Mouse (Mus musculus): ENCODE data around the gene Smg1. TPM values are rescaled to one million over a fixed set of nuclear protein-coding genes. Genes with fewer than 3 reads are reported as not detected.

Smg1 gene
- polyA plus RNA-seq, 1 experiment from 2014 or later: 17.7 TPM

GRCm38 (mm10) chr7:118274169-118274568, 30.7 kb upstream of the Smg1 start:
- H3K27ac ChIP-seq (ENCODE audit: low read depth, low read length): no peak overlapping the region
- DNase-seq (ENCODE audit: low spot score): no peak
- WGBS: 80% methylated on average over 7 of the region's 7 CpGs

GRCm38 (mm10) chr7:118266099-118266498, 22.6 kb upstream of the Smg1 start:
- Histone ChIP-seq H3K9ac (ENCODE audit: low read length) (no peak overlapping the region), H3K36me3 (ENCODE audit: control insufficient read depth, insufficient read depth, low read length) (no peaks in the 10 kb centered on the region), H3K27me3 (ENCODE audit: control insufficient read depth, insufficient read depth, low read length) (no peaks in the 10 kb centered on the region), H3K9me3 (ENCODE audit: control insufficient read depth, low read length) (no peaks in the 10 kb centered on the region), H3K27ac (ENCODE audit: low read depth, low read length) (no peak overlapping the region), H3K4me3 (ENCODE audit: low read depth, low read length) (no peak overlapping the region), H3K4me2 (ENCODE audit: low read depth) (no peak overlapping the region), H3K4me1 (ENCODE audit: control insufficient read depth, insufficient read depth, low read length) (no peaks in the 10 kb centered on the region)
- ATAC-seq (ENCODE audit: insufficient read depth, low FRiP score, low TSS enrichment): no peak
- no peak for DNase-seq (ENCODE audit: low spot score)
- 94% methylated on average over 6 of the region's 6 CpGs for WGBS

More at GRCm38 (mm10) chr7:118274169-118274568, 30.7 kb upstream of the Smg1 start:
- no peaks in the 10 kb centered on the region for H3K9me3 ChIP-seq (ENCODE audit: control insufficient read depth, low read length)
- no peaks in the 10 kb centered on the region for H3K27me3 ChIP-seq (ENCODE audit: control insufficient read depth, insufficient read depth, low read length)
- H3K36me3 ChIP-seq (ENCODE audit: control insufficient read depth, insufficient read depth, low read length): no peaks in the 10 kb centered on the region
- ATAC-seq (ENCODE audit: insufficient read depth, low FRiP score, low TSS enrichment): no peak
- no peak overlapping the region for H3K4me3 ChIP-seq (ENCODE audit: low read depth, low read length)
- H3K9ac ChIP-seq (ENCODE audit: low read length): no peak overlapping the region
- H3K4me1 ChIP-seq (ENCODE audit: control insufficient read depth, insufficient read depth, low read length): no peaks in the 10 kb centered on the region
- no peak overlapping the region for H3K4me2 ChIP-seq (ENCODE audit: low read depth)

- no peak for ATAC-seq (ENCODE audit: insufficient read depth, low FRiP score, low TSS enrichment)
These were observed 20.1 kb upstream of the Smg1 start for GRCm38 (mm10) chr7:118263606-118264005.

GRCm38 (mm10) chr7:118262409-118262808, 18.9 kb upstream of the Smg1 start:
- Histone ChIP-seq H3K4me1 (ENCODE audit: control insufficient read depth, insufficient read depth, low read length) (no peaks in the 10 kb centered on the region), H3K9me3 (ENCODE audit: control insufficient read depth, low read length) (no peaks in the 10 kb centered on the region), H3K27me3 (ENCODE audit: control insufficient read depth, insufficient read depth, low read length) (no peaks in the 10 kb centered on the region), H3K9ac (ENCODE audit: low read length) (no peak overlapping the region), H3K4me3 (ENCODE audit: low read depth, low read length) (no peak overlapping the region), H3K36me3 (ENCODE audit: control insufficient read depth, insufficient read depth, low read length) (no peaks in the 10 kb centered on the region), H3K4me2 (ENCODE audit: low read depth) (no peak overlapping the region), H3K27ac (ENCODE audit: low read depth, low read length) (no peak overlapping the region)
- ATAC-seq (ENCODE audit: insufficient read depth, low FRiP score, low TSS enrichment) (no peak), DNase-seq (ENCODE audit: low spot score) (no peak)
- 63% methylated on average over 5 of the region's 5 CpGs for WGBS

More at GRCm38 (mm10) chr7:118263606-118264005, 20.1 kb upstream of the Smg1 start:
- Histone ChIP-seq H3K4me3 (ENCODE audit: low read depth, low read length) (no peak overlapping the region), H3K27me3 (ENCODE audit: control insufficient read depth, insufficient read depth, low read length) (no peaks in the 10 kb centered on the region), H3K4me2 (ENCODE audit: low read depth) (no peak overlapping the region), H3K9ac (ENCODE audit: low read length) (no peak overlapping the region), H3K9me3 (ENCODE audit: control insufficient read depth, low read length) (no peaks in the 10 kb centered on the region), H3K4me1 (ENCODE audit: control insufficient read depth, insufficient read depth, low read length) (no peaks in the 10 kb centered on the region), H3K27ac (ENCODE audit: low read depth, low read length) (no peak overlapping the region), H3K36me3 (ENCODE audit: control insufficient read depth, insufficient read depth, low read length) (no peaks in the 10 kb centered on the region)
- 64% methylated on average over 1 of the region's 1 CpGs for WGBS
- no peak for DNase-seq (ENCODE audit: low spot score)

GRCm38 (mm10) chr7:118259676-118260305, 16.3 kb upstream of the Smg1 start:
- Histone ChIP-seq H3K4me1 (ENCODE audit: control insufficient read depth, insufficient read depth, low read length) (no peaks in the 10 kb centered on the region), H3K9me3 (ENCODE audit: control insufficient read depth, low read length) (no peaks in the 10 kb centered on the region), H3K4me2 (ENCODE audit: low read depth) (no peak overlapping the region), H3K27ac (ENCODE audit: low read depth, low read length) (no peak overlapping the region), H3K36me3 (ENCODE audit: control insufficient read depth, insufficient read depth, low read length) (no peaks in the 10 kb centered on the region), H3K9ac (ENCODE audit: low read length) (no peak overlapping the region), H3K27me3 (ENCODE audit: control insufficient read depth, insufficient read depth, low read length) (no peaks in the 10 kb centered on the region), H3K4me3 (ENCODE audit: low read depth, low read length) (no peak overlapping the region)
- DNase-seq (ENCODE audit: low spot score) (no peak), ATAC-seq (ENCODE audit: insufficient read depth, low FRiP score, low TSS enrichment) (no peak)
- WGBS: 89% methylated on average over 7 of the region's 7 CpGs

- ATAC-seq (ENCODE audit: insufficient read depth, low FRiP score, low TSS enrichment): no peak
- Histone ChIP-seq H3K27me3 (ENCODE audit: control insufficient read depth, insufficient read depth, low read length) (no peaks in the 10 kb centered on the region), H3K36me3 (ENCODE audit: control insufficient read depth, insufficient read depth, low read length) (no peaks in the 10 kb centered on the region), H3K9ac (ENCODE audit: low read length) (no peak overlapping the region), H3K27ac (ENCODE audit: low read depth, low read length) (no peak overlapping the region), H3K9me3 (ENCODE audit: control insufficient read depth, low read length) (no peaks in the 10 kb centered on the region), H3K4me2 (ENCODE audit: low read depth) (no peak overlapping the region), H3K4me1 (ENCODE audit: control insufficient read depth, insufficient read depth, low read length) (no peaks in the 10 kb centered on the region), H3K4me3 (ENCODE audit: low read depth, low read length) (no peak overlapping the region)
- no peak for DNase-seq (ENCODE audit: low spot score)
These were observed 15.0 kb upstream of the Smg1 start for GRCm38 (mm10) chr7:118258451-118258850.

GRCm38 (mm10) chr7:118256740-118257139, 13.3 kb upstream of the Smg1 start:
- no peak for ATAC-seq (ENCODE audit: insufficient read depth, low FRiP score, low TSS enrichment)
- H3K4me3 ChIP-seq (ENCODE audit: low read depth, low read length): no peak overlapping the region
- H3K27me3 ChIP-seq (ENCODE audit: control insufficient read depth, insufficient read depth, low read length): no peaks in the 10 kb centered on the region
- DNase-seq (ENCODE audit: low spot score): no peak
- no peaks in the 10 kb centered on the region for H3K4me1 ChIP-seq (ENCODE audit: control insufficient read depth, insufficient read depth, low read length)
- H3K27ac ChIP-seq (ENCODE audit: low read depth, low read length): no peak overlapping the region
- 83% methylated on average over 6 of the region's 6 CpGs for WGBS
- no peak overlapping the region for H3K4me2 ChIP-seq (ENCODE audit: low read depth)
- no peaks in the 10 kb centered on the region for H3K36me3 ChIP-seq (ENCODE audit: control insufficient read depth, insufficient read depth, low read length)
- no peaks in the 10 kb centered on the region for H3K9me3 ChIP-seq (ENCODE audit: control insufficient read depth, low read length)
- no peak overlapping the region for H3K9ac ChIP-seq (ENCODE audit: low read length)

- ATAC-seq (ENCODE audit: insufficient read depth, low FRiP score, low TSS enrichment): no peak
- no peak overlapping the region for H3K27ac ChIP-seq (ENCODE audit: low read depth, low read length)
These were observed 11.0 kb upstream of the Smg1 start for GRCm38 (mm10) chr7:118254460-118254859.

GRCm38 (mm10) chr7:118254015-118254414, 10.5 kb upstream of the Smg1 start:
- WGBS: 69% methylated on average over 4 of the region's 4 CpGs
- H3K4me1 ChIP-seq (ENCODE audit: control insufficient read depth, insufficient read depth, low read length): no peaks in the 10 kb centered on the region
- no peak overlapping the region for H3K27ac ChIP-seq (ENCODE audit: low read depth, low read length)
- no peak overlapping the region for H3K4me3 ChIP-seq (ENCODE audit: low read depth, low read length)
- no peaks in the 10 kb centered on the region for H3K36me3 ChIP-seq (ENCODE audit: control insufficient read depth, insufficient read depth, low read length)
- DNase-seq (ENCODE audit: low spot score) (no peak), ATAC-seq (ENCODE audit: insufficient read depth, low FRiP score, low TSS enrichment) (no peak)
- H3K9ac ChIP-seq (ENCODE audit: low read length): no peak overlapping the region
- no peak overlapping the region for H3K4me2 ChIP-seq (ENCODE audit: low read depth)
- no peaks in the 10 kb centered on the region for H3K27me3 ChIP-seq (ENCODE audit: control insufficient read depth, insufficient read depth, low read length)
- no peaks in the 10 kb centered on the region for H3K9me3 ChIP-seq (ENCODE audit: control insufficient read depth, low read length)

More at GRCm38 (mm10) chr7:118254460-118254859, 11.0 kb upstream of the Smg1 start:
- Histone ChIP-seq H3K4me1 (ENCODE audit: control insufficient read depth, insufficient read depth, low read length) (no peaks in the 10 kb centered on the region), H3K27me3 (ENCODE audit: control insufficient read depth, insufficient read depth, low read length) (no peaks in the 10 kb centered on the region), H3K9me3 (ENCODE audit: control insufficient read depth, low read length) (no peaks in the 10 kb centered on the region), H3K4me2 (ENCODE audit: low read depth) (no peak overlapping the region), H3K4me3 (ENCODE audit: low read depth, low read length) (no peak overlapping the region), H3K9ac (ENCODE audit: low read length) (no peak overlapping the region), H3K36me3 (ENCODE audit: control insufficient read depth, insufficient read depth, low read length) (no peaks in the 10 kb centered on the region)
- 59% methylated on average over 8 of the region's 8 CpGs for WGBS
- DNase-seq (ENCODE audit: low spot score): no peak

All from neural tube, embryonic 11.5 days (tissue).